Mouse (Mus musculus) spleen, postnatal 4 days (tissue): ENCODE results near the gene Elavl1.
"Not testable (repeated sequence)": the region's sequence is repeated elsewhere in the genome, so short reads cannot be mapped to it uniquely, and the experiment has no call there.

Source experiments
- DNase-seq, 2 experiments: peaks; one replicate each; pipeline ENCODE4 v3.0.0; 2022; ENCODE audit warnings: low spot score in 2 of 2

Elavl1 gene

GRCm38 (mm10) chr8:4258678-4259077 lies 66.5 kb downstream of the Elavl1 start:
- no peak for DNase-seq

- peak; percentile 84 to 95 for DNase-seq
Measured at GRCm38 (mm10) chr8:4258233-4258632, 67.0 kb downstream of the Elavl1 start.

- no peak for DNase-seq
Measured at GRCm38 (mm10) chr8:4257350-4257749, 67.9 kb downstream of the Elavl1 start.

- DNase-seq: no peak
Measured at GRCm38 (mm10) chr8:4256911-4257310, 68.3 kb downstream of the Elavl1 start.

- not testable (repeated sequence) for DNase-seq
Measured at GRCm38 (mm10) chr8:4255471-4255870, 69.7 kb downstream of the Elavl1 start.

- no peak for DNase-seq
Measured at GRCm38 (mm10) chr8:4254001-4254400, 71.2 kb downstream of the Elavl1 start.

GRCm38 (mm10) chr8:4252934-4253841 lies 72.0 kb downstream of the Elavl1 start, which contains the start of gene Snapc2:
TSS of gene Snapc2 (plus strand) at chr8:4253080.
- peak; percentile 95 to 98 for DNase-seq

- no peak for DNase-seq
Measured at GRCm38 (mm10) chr8:4252116-4252760, 73.0 kb downstream of the Elavl1 start.

- peak; percentile 84 to 95 for DNase-seq
Measured at GRCm38 (mm10) chr8:4250306-4250970, 74.8 kb downstream of the Elavl1 start.

GRCm38 (mm10) chr8:4249213-4249612 lies 76.0 kb downstream of the Elavl1 start:
- DNase-seq: no peak

GRCm38 (mm10) chr8:4247951-4248540 lies 77.2 kb downstream of the Elavl1 start, which contains the start of gene Tgfbr3l:
TSS of gene Tgfbr3l (plus strand) at chr8:4248214.
- DNase-seq: no peak

GRCm38 (mm10) chr8:4247241-4247640 lies 78.0 kb downstream of the Elavl1 start:
- no peak for DNase-seq

GRCm38 (mm10) chr8:4245737-4246136 lies 79.5 kb downstream of the Elavl1 start:
- no peak for DNase-seq

GRCm38 (mm10) chr8:4245061-4245460 lies 80.2 kb downstream of the Elavl1 start:
- no peak for DNase-seq

- DNase-seq: no peak
Measured at GRCm38 (mm10) chr8:4239193-4239890, 85.9 kb downstream of the Elavl1 start.

- DNase-seq: peak; percentile 99
Measured at GRCm38 (mm10) chr8:4238434-4239192, 86.6 kb downstream of the Elavl1 start, which contains the start of the genes Map2k7 and Gm49320. TSS of gene Map2k7 (plus strand) at chr8:4238740. TSS of gene Gm49320 (plus strand) at chr8:4238865.

- DNase-seq: no peak
Measured at GRCm38 (mm10) chr8:4237814-4238433, 87.3 kb downstream of the Elavl1 start.
